Mouse (Mus musculus) liver, embryonic 14.5 days (tissue): ENCODE results near the gene Sapcd2. TPM values are rescaled to one million over a fixed set of nuclear protein-coding genes. Genes with fewer than 3 reads are reported as not detected.
A peak's percentile ranks its signal among the peaks of the same experiment; 100 is the strongest.

ENCODE experiments used
- ATAC-seq: fragments of 200-750 bp; cut with Nextera tagmentation; 2 replicates; pipeline ENCODE4 v1.8.0; 2017; ENCODE audit warnings: moderate number of reproducible peaks, mild to moderate bottlenecking, moderate library complexity; ENCODE audit not compliant: insufficient read depth
- DNase-seq, 3 experiments: peaks; one replicate each; pipeline ENCODE4 v3.0.0-alpha.2; 2012 to 2013; ENCODE audit warnings: low read depth in 3 of 3, low spot score in 3 of 3
- H3K27ac ChIP-seq: fragments of 300-500 bp; sonication (generic); 2 replicates; pipeline ENCODE4 v1.5.1; 2014; ENCODE audit warnings: moderate library complexity, mild to moderate bottlenecking, control low read depth, inconsistent platforms
- H3K27me3 ChIP-seq: fragments of 300-500 bp; sonication (generic); 2 replicates; pipeline ENCODE4 v1.6.1; 2014; ENCODE audit warnings: mild to moderate bottlenecking, low read length, moderate library complexity; ENCODE audit not compliant: control insufficient read depth, insufficient read depth
- H3K36me3 ChIP-seq: fragments of 300-500 bp; sonication (generic); replicated peaks from 2 replicates; pipeline ENCODE4 v1.6.1; 2014; ENCODE audit warnings: low read depth; ENCODE audit not compliant: control insufficient read depth, insufficient read depth
- H3K4me1 ChIP-seq, 2 experiments: fragments of 200-500 bp in 1 of 2; fragments of 300-500 bp in 1 of 2; sonication (generic) in 1 of 2; replicated peaks; 2 replicates each; pipeline ENCODE4 v1.6.1; 2012 to 2014; ENCODE audit warnings: antibody characterized with exemption in 1 of 2, inconsistent platforms in 1 of 2, low read length in 1 of 2; ENCODE audit not compliant: control insufficient read depth in 2 of 2, insufficient read depth in 2 of 2
- H3K4me2 ChIP-seq: fragments of 300-500 bp; sonication (generic); 2 replicates; pipeline ENCODE4 v1.6.1; 2014; ENCODE audit warnings: low read depth, mild to moderate bottlenecking, control low read depth, moderate library complexity
- H3K4me3 ChIP-seq, 2 experiments: fragments of 200-500 bp in 1 of 2; fragments of 300-500 bp in 1 of 2; sonication (generic) in 1 of 2; 2 replicates each; pipeline ENCODE4 v1.5.1; 2012 to 2014; ENCODE audit warnings: low read depth in 2 of 2, low read length in 2 of 2, mild to moderate bottlenecking in 2 of 2, control low read depth in 1 of 2, inconsistent platforms in 1 of 2, moderate library complexity in 1 of 2; ENCODE audit not compliant: insufficient read depth in 1 of 2
- H3K9ac ChIP-seq: fragments of 300-500 bp; sonication (generic); replicated peaks from 2 replicates; pipeline ENCODE4 v1.6.1; 2014; ENCODE audit warnings: mild to moderate bottlenecking, control low read depth, moderate library complexity
- H3K9me3 ChIP-seq: fragments of 300-500 bp; sonication (generic); 2 replicates; pipeline ENCODE4 v1.6.1; 2016; ENCODE audit warnings: low read length, mixed read lengths; ENCODE audit not compliant: control insufficient read depth
- CTCF ChIP-seq: IDR thresholded peaks from 2 replicates; pipeline ENCODE4 v1.5.1; 2016; ENCODE audit warnings: antibody characterized with exemption, low read depth, control low read depth
- EP300 ChIP-seq: IDR thresholded peaks from 2 replicates; pipeline ENCODE4 v1.6.1; 2016; ENCODE audit warnings: antibody characterized with exemption, low read depth
- WGBS: fragments of 180-500 bp; shearing (Covaris S2); extraction: QIAGEN DNeasy Blood & Tissue Kit; methylation state at CpG from one replicate; pipeline ENCODE4 v1.1.7; 2014; ENCODE audit not compliant: insufficient replicate concordance; 5-methylcytosine and 5-hydroxymethylcytosine counted together
- polyA plus RNA-seq, 2 experiments: library from polyadenylated mRNA; depleted of rRNA in 1 of 2; stranded (reverse) in 1 of 2; unstranded in 1 of 2; fragments of >200 nt; fragmentation: Nextera tagmentation in 1 of 2; extraction: Ambion mirVana in 1 of 2; gene quantifications; 2 replicates each; pipeline versions ENCODE4 v1.2.1 to v1.2.3; 2012 to 2014

The Sapcd2 gene
- polyA plus RNA-seq, 2 experiments, result 17.9 to 20.1 TPM

DNA sequence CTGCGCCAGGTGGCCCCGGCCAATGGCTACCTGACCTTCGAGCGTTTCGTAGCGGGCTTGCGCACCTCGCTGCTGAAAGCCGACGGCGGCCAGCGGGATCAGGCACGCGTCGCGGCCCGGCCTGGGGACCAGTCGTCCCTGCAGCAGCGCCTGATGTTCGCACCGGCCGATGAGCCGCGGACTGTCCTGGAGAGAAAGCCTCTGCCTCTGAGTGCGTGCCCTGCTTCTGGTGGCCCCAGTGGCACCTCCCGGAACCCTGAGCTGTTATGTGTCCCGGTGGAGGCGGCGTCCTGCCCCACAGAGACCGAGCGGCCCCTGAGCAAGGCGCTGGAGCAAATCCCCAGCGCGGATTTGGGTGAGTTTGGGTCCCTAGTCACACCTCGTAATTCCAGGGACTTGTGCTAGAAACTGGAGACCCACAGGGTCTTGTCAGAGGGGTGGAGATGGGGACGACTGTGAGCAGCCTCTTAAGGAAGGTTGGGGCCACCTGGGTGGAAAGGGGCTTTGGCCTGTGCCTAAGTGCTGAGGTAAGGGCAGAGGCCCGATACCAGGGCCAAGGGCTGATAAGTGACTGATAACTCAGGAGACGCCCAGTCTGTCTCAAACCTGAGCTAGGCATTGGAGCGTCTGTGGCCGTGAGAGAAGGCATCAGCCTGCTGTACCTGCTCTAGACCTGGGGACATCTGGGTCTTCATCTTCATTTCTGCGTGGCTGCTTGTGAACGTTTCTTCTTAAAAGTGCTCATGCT, 697 bp downstream of the Sapcd2 start:
- DNase-seq (peak; percentile 31 to 49 (median 49)), ATAC-seq (peak; percentile 39)
- Histone ChIP-seq H3K4me2 (peak overlapping the region; percentile 92), H3K36me3 (peaks cover 21% of the 10 kb centered on the region), H3K9ac (peak overlapping the region; percentile 80), H3K4me1 (peaks cover 24 to 31% of the 10 kb centered on the region in 2 experiments), H3K27ac (peak overlapping the region; percentile 87), H3K9me3 (no peaks in the 10 kb centered on the region), H3K4me3 (peak overlapping the region; percentile 75 to 94), H3K27me3 (no peaks in the 10 kb centered on the region)
- no peak for TF ChIP-seq EP300
- TF ChIP-seq CTCF, result no peak
- under 1% methylated on average over 42 of the region's 42 CpGs for WGBS

- ATAC-seq (no peak), DNase-seq (no peak)
- H3K4me2 ChIP-seq, result peak overlapping the region; percentile 92
- peaks cover 24 to 31% of the 10 kb centered on the region in 2 experiments for H3K4me1 ChIP-seq
- H3K4me3 ChIP-seq, result peak overlapping the region; percentile 75 to 94
- H3K9ac ChIP-seq, result peak overlapping the region; percentile 80
- 61% methylated on average over 2 of the region's 2 CpGs for WGBS
- no peak overlapping the region for H3K27ac ChIP-seq
- H3K9me3 ChIP-seq, result no peaks in the 10 kb centered on the region
- H3K36me3 ChIP-seq, result peaks cover 22% of the 10 kb centered on the region
- no peaks in the 10 kb centered on the region for H3K27me3 ChIP-seq
- TF ChIP-seq CTCF (no peak), EP300 (no peak)
These were observed 1.3 kb downstream of the Sapcd2 start for GRCm38 (mm10) chr2:25373431-25373830.

DNA sequence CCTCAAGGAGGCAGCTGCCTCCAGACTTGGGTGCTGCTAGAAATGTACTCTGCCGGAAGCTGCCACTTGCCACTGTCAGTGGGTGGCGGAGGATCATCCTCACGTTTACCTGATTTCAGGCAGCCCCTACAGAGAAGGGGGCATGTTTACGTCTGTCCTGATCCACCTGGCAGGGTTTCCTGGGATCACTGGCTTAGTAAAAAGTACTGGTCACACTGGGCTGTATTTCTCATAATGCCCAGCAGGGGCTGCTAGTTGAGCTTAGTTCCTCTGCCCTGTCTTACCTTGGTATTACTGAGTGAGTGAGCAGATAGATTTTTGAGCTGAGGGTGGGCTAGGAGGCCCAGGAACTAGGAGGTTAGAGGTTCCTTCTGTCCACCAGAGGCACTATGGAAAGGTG, 4.5 kb downstream of the Sapcd2 start:
- Histone ChIP-seq H3K4me3 (no peak overlapping the region), H3K4me2 (no peak overlapping the region), H3K9ac (no peak overlapping the region), H3K27me3 (no peaks in the 10 kb centered on the region), H3K27ac (no peak overlapping the region), H3K9me3 (no peaks in the 10 kb centered on the region), H3K36me3 (peaks cover 22% of the 10 kb centered on the region), H3K4me1 (peaks cover 12 to 17% of the 10 kb centered on the region in 2 experiments)
- no peak for DNase-seq
- 56% methylated on average over 4 of the region's 4 CpGs for WGBS
- TF ChIP-seq EP300 (no peak), CTCF (peak; percentile 82)
- no peak for ATAC-seq

DNA sequence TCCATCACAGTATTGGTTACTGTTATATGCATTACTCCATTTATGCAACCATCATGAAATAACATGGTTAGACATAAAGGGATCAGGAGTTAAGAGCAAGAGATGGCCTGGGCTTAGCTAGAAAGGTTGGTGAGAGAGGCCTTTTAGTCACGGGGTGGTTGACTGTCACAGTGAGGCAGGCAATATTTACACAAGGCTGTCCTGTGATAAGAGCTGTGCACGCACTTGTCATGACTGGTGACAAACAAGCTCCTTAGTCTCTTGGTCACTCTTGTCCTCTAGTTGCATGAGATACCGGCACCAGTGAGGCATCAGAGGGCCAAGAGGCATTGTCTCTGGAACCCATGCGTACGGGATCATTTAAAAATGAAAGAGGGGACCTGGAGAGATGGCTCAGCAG, 12.4 kb downstream of the Sapcd2 start:
- no peak overlapping the region for H3K4me3 ChIP-seq
- DNase-seq, result no peak
- no peaks in the 10 kb centered on the region for H3K36me3 ChIP-seq
- TF ChIP-seq CTCF, result no peak
- no peak for TF ChIP-seq EP300
- H3K9ac ChIP-seq, result no peak overlapping the region
- no peaks in the 10 kb centered on the region for H3K9me3 ChIP-seq
- ATAC-seq, result no peak
- no peaks in the 10 kb centered on the region for H3K4me1 ChIP-seq
- H3K27me3 ChIP-seq, result no peaks in the 10 kb centered on the region
- H3K4me2 ChIP-seq, result no peak overlapping the region
- H3K27ac ChIP-seq, result no peak overlapping the region
- 53% methylated on average over 5 of the region's 5 CpGs for WGBS

DNA sequence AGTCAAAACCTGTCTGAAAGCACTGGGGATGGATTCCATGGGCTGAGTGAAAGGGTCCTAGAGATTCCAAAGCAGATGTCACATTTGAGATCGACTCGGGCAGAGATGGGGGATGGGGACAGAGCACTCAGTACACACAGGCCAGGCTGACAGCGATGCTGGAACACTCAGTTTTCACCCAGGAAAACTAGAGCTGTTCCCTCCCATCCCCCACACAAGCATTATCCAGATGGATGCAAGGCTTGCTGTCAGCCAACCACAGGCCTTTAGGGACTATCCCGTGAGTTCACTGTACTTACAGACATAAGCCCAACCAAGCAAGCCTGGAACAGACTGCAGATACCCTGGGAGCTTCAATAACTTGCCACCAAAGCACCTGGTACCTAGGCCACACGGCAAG, 19.1 kb downstream of the Sapcd2 start:
- Histone ChIP-seq H3K4me3 (no peak overlapping the region), H3K27ac (no peak overlapping the region), H3K27me3 (peaks cover 20% of the 10 kb centered on the region), H3K4me1 (no peaks in the 10 kb centered on the region; a peak in 1 of 4 replicates), H3K4me2 (no peak overlapping the region), H3K36me3 (no peaks in the 10 kb centered on the region), H3K9ac (no peak overlapping the region; the same call in 1 of the 2 replicates), H3K9me3 (no peaks in the 10 kb centered on the region)
- 62% methylated on average over 5 of the region's 5 CpGs for WGBS
- DNase-seq (no peak), ATAC-seq (no peak)
- no peak for TF ChIP-seq EP300
- TF ChIP-seq CTCF, result no peak
